In the genomic region with DNA sequence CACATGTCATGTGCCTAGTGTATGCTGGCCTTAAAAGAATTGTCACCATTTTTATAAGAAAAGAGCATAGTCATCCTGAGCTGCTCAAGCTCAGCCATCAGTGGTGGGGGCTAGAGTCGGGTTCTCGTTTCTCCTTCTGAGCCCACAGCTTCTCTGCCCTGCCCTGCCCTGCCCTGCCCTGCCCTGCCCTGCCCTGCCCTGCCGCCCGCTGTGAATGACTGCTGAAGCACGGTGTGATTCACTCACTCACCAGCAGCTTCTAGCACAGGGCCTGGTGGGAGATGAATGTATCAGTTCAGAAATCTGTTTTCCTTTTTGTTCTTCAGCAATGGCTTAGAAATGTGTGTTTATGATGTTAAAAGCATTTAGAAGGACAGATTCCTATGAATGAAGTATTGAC, we compare ENCODE assay signal across 19 mouse cellular contexts. TPM values are rescaled to one million over a fixed set of nuclear protein-coding genes. Genes with fewer than 3 reads are reported as not detected.
A peak's percentile ranks its signal among the peaks of the same experiment; 100 is the strongest.
DNase-seq lines count a peak whose midpoint lies in the region; ATAC-seq and TF ChIP-seq lines count a peak whose summit lies in the region.
"Had no signal": no experiment of that assay in that cellular context is flagged by ENCODE, and none has a peak within 500 bp of the region (broad histone marks: within the 10 kb centered on the region; RNA-seq: fewer than 3 reads in every experiment).

No protein-coding gene starts in this region.

- no peak for TF ChIP-seq CTCF in gastrocnemius, adult 2 months (IDR thresholded peaks at IDR 0.05)
- TF ChIP-seq CTCF in E14TG2a.4 (conservative IDR thresholded peaks at IDR 0.05; ENCODE audit: low read length), result no peak

- no peaks in the 10 kb centered on the region for H3K27me3 ChIP-seq in E14TG2a.4 (ENCODE audit: insufficient read depth, low read length)
- H3K27me3 ChIP-seq in intestine, embryonic 16.5 days (replicated peaks; ENCODE audit: control insufficient read depth, insufficient read depth, low read length), result no peaks in the 10 kb centered on the region
- H3K27me3 ChIP-seq in limb, embryonic 10.5 days (ENCODE audit: low read depth, poor library complexity, severe bottlenecking), result no peaks in the 10 kb centered on the region
- H3K27me3 ChIP-seq: heart, embryonic 13.5 days; kidney, embryonic 15.5 days; liver, embryonic 15.5 days; midbrain, embryonic 12.5 days; Patski had no signal

- H3K4me2 ChIP-seq in intestine, embryonic 16.5 days (ENCODE audit: low read depth, low read length), result no peak overlapping the region
- H3K4me2 ChIP-seq: heart, embryonic 13.5 days; kidney, embryonic 15.5 days; liver, embryonic 15.5 days; midbrain, embryonic 12.5 days had no signal

- peaks cover 83% of the 10 kb centered on the region for H3K4me1 ChIP-seq in E14TG2a.4 (replicated peaks; ENCODE audit: low read depth, low read length)
- H3K4me1 ChIP-seq in intestine, embryonic 16.5 days (ENCODE audit: control insufficient read depth, insufficient read depth, low read length), result no peaks in the 10 kb centered on the region
- no peaks in the 10 kb centered on the region for H3K4me1 ChIP-seq in limb, embryonic 10.5 days
- H3K4me1 ChIP-seq: heart, embryonic 13.5 days; kidney, embryonic 15.5 days had no signal

- peak; percentile 71 for ATAC-seq in intestine, embryonic 16.5 days
- ATAC-seq: Patski had no signal

- WGBS in intestine, embryonic 16.5 days, result 52% methylated on average over 5 of the region's 5 CpGs
- WGBS in limb, embryonic 10.5 days, result 76% methylated on average over 5 of the region's 5 CpGs

- no peaks in the 10 kb centered on the region for H3K9me3 ChIP-seq in E14TG2a.4 (ENCODE audit: low read length)
- no peaks in the 10 kb centered on the region for H3K9me3 ChIP-seq in intestine, embryonic 16.5 days (ENCODE audit: control insufficient read depth, low read length)
- no peaks in the 10 kb centered on the region for H3K9me3 ChIP-seq in limb, embryonic 10.5 days (replicated peaks)
- H3K9me3 ChIP-seq: heart, embryonic 13.5 days; kidney, embryonic 15.5 days; liver, embryonic 15.5 days; midbrain, embryonic 12.5 days had no signal

- intact Hi-C loops in gastrocnemius, adult 2 months (cut with DNase I), result no loop called here

- DNase-seq in gastrocnemius, adult 2 months, result no peak
- no peak for DNase-seq in gastrocnemius, adult 8-10 months (ENCODE audit: low spot score in 2 of 2)
- peak; percentile 94 for DNase-seq in R1 (ENCODE audit: low read depth, low spot score)
- DNase-seq in right cerebral cortex, postnatal 36 days (ENCODE audit: low spot score in 2 of 2), result no peak
- DNase-seq in adrenal gland, adult (ENCODE audit: inconsistent age in 2 of 2, low spot score in 1 of 2), result no peak
- no peak for DNase-seq in limb, embryonic 10.5 days (ENCODE audit: low spot score)
- DNase-seq: cerebellum, adult 8-10 months; embryo, embryonic 11 days; heart, postnatal 4 days; left cerebral cortex, postnatal 4 days; right cerebral cortex, postnatal 25 days; thymus, adult 18-20 months had no signal

- H3K9ac ChIP-seq in intestine, embryonic 16.5 days (ENCODE audit: low read depth, low read length), result no peak overlapping the region
- H3K9ac ChIP-seq: heart, embryonic 13.5 days; kidney, embryonic 15.5 days; liver, embryonic 15.5 days; midbrain, embryonic 12.5 days had no signal

- peaks cover 73% of the 10 kb centered on the region for H3K36me3 ChIP-seq in E14TG2a.4 (ENCODE audit: insufficient read depth, low read length)
- H3K36me3 ChIP-seq in intestine, embryonic 16.5 days (ENCODE audit: control insufficient read depth, insufficient read depth, low read length), result peaks cover 6% of the 10 kb centered on the region; the same call in 1 of the 2 replicates
- H3K36me3 ChIP-seq in limb, embryonic 10.5 days, result peaks cover 86% of the 10 kb centered on the region

- H3K27ac ChIP-seq in gastrocnemius, adult 2 months, result 0 out of 2 replicates have a peak overlapping the region, but pooled peaks have one; percentile 56
- no peak overlapping the region for H3K27ac ChIP-seq in intestine, embryonic 16.5 days (ENCODE audit: low read length)
- no peak overlapping the region for H3K27ac ChIP-seq in limb, embryonic 10.5 days
- H3K27ac ChIP-seq: heart, embryonic 13.5 days; kidney, embryonic 15.5 days; liver, embryonic 15.5 days; midbrain, embryonic 12.5 days had no signal

- no peak overlapping the region for H3K4me3 ChIP-seq in gastrocnemius, adult 2 months
- H3K4me3 ChIP-seq in E14TG2a.4 (replicated peaks; ENCODE audit: low read length), result peak overlapping the region; percentile 24; the same call in 1 of the 2 replicates
- H3K4me3 ChIP-seq in intestine, embryonic 16.5 days (ENCODE audit: low read length), result no peak overlapping the region
- no peak overlapping the region for H3K4me3 ChIP-seq in limb, embryonic 10.5 days
- H3K4me3 ChIP-seq: heart, embryonic 13.5 days; kidney, embryonic 15.5 days; liver, embryonic 15.5 days; midbrain, embryonic 12.5 days had no signal

RNA-seq across cellular contexts. Expression of a gene that starts 21.5 kb away (rescaled TPM):
- 10 to 100 TPM in 1 of 2 experiments, 1 to 10 TPM in 1; 9.6 to 10.8 TPM for total RNA-seq in gastrocnemius, adult 2 months (2021)
- 10 to 100 TPM in 1 of 4 experiments, 1 to 10 TPM in 3; 7.2 to 10.8 (median 9.5) TPM for total RNA-seq in gastrocnemius, adult 8-10 months (2022)
- 24.6 and 27.2 TPM in 2 replicates for polyA plus RNA-seq in intestine, embryonic 16.5 days (2015; fragmentation: Nextera tagmentation; extraction: Ambion mirVana)
- polyA plus RNA-seq in limb, embryonic 10.5 days (2016; fragmentation: Nextera tagmentation; extraction: Ambion mirVana), result 53.4 and 56.5 TPM in 2 replicates

RNA-seq across cellular contexts. Expression of a gene that starts 47.2 kb away (rescaled TPM):
- total RNA-seq in gastrocnemius, adult 2 months (2021), result 10 to 100 TPM; 14.8 to 19.4 TPM
- total RNA-seq in gastrocnemius, adult 8-10 months (2022), result 10 to 100 TPM; 13.3 to 16.7 (median 15.2) TPM
- 49.4 and 56.3 TPM in 2 replicates for polyA plus RNA-seq in intestine, embryonic 16.5 days (2015; fragmentation: Nextera tagmentation; extraction: Ambion mirVana)
- polyA plus RNA-seq in limb, embryonic 10.5 days (2016; fragmentation: Nextera tagmentation; extraction: Ambion mirVana), result 201 and 237 TPM in 2 replicates
